Mouse (Mus musculus) ES-Bruce4 (cell line): ENCODE results near the gene Tmem164.

Experiments
- CTCF ChIP-seq: IDR thresholded peaks from one replicate; pipeline ENCODE4 v1.8.1; 2011; ENCODE audit warnings: low read depth, low read length
- EP300 ChIP-seq: IDR thresholded peaks from 2 replicates; pipeline ENCODE4 v1.6.1; 2011; ENCODE audit warnings: low read depth, low read length; ENCODE audit not compliant: insufficient read depth
- POLR2A ChIP-seq: IDR thresholded peaks from one replicate; pipeline ENCODE4 v1.8.1; 2011; ENCODE audit warnings: low read length; ENCODE audit not compliant: insufficient read depth

DNA sequence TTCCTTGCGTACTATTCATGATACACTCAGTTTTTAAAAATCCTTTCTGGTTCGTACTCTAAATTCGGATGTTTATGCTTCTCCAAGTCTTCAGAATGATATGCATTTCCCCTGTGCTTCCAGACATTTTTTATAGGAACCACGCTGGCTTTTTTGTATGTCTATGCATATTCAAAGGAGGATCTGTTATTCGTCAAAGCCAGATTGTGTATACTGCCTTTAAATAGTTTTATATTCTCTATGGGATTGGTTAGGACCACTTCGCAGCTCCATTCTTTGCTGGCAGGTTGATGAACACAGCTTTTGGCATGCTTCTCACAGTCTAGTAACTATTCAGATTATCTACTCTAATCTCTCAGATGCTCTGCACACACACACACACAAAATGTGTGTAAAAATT, 79.2 kb downstream of the Tmem164 start:
- TF ChIP-seq POLR2A: no peak
- TF ChIP-seq EP300: no peak
- TF ChIP-seq CTCF: no peak
